Mouse (Mus musculus): ENCODE data around the gene Tmem179b.
"Not testable (repeated sequence)": the region's sequence is repeated elsewhere in the genome, so short reads cannot be mapped to it uniquely, and the experiment has no call there.

The Tmem179b gene

DNA sequence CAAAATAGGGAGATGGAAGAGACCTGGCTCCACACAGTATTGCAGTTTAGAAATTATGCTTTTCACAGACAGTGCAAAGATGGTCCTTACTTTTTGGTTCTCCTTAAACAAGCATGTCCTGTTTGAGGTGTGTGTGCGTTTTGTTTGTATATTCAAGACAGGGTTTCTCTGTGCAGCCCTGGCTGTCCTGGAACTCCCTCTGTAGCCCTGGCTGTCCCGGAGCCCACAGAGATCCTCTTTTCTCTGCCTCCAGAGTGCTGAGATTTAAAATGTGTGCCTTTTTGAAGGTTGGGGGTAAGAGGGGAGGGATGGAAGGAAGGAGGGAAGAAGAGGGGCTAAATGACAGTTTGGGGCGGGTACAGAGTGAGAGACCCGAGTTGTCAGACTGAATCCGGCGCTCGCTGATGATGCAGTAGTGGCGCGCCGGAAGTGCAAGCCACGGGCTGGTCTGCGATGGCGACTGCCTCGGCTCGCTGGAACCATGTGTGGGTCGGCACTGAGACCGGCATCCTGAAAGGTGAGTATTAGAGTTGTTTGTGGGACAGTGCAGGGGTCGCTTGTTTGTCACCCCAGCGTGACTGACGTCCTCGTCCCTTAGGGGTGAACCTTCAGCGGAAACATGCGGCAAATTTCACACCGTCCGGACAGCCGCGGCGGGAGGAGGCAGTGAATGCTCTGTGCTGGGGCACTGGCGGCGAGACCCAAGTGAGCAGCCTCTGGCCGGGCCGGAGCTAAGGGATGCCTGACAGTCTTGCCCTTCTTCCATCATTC is 38.7 kb downstream of the Tmem179b start, which contains the start of gene Wdr74:
Gene Wdr74, plus strand, starts transcription at position 439 of the 771 bp plus-strand sequence.
- peak; percentile 88 to 96 for DNase-seq (ENCODE audit: low spot score in 2 of 2)

DNA sequence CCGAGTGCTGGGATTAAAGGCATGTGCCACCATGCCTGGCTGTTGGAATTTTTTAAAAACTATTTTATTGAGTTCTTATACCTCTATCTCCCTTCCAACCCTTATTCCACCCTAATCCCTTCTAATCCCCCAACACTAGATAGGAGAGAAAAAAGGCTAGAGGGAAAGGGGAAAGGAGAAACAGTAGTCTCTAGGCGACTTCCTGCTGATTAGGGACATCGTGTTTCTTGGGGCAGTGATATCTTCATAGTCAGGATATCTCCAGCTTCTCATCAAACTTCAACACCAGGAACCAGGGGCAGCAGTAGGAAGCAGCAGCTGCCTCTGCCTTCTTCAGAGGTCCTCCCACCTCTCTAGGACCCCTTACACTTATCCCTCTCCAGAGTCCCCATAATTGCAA is 39.9 kb downstream of the Tmem179b start:
- no peak for DNase-seq (ENCODE audit: low spot score in 2 of 2)

DNA sequence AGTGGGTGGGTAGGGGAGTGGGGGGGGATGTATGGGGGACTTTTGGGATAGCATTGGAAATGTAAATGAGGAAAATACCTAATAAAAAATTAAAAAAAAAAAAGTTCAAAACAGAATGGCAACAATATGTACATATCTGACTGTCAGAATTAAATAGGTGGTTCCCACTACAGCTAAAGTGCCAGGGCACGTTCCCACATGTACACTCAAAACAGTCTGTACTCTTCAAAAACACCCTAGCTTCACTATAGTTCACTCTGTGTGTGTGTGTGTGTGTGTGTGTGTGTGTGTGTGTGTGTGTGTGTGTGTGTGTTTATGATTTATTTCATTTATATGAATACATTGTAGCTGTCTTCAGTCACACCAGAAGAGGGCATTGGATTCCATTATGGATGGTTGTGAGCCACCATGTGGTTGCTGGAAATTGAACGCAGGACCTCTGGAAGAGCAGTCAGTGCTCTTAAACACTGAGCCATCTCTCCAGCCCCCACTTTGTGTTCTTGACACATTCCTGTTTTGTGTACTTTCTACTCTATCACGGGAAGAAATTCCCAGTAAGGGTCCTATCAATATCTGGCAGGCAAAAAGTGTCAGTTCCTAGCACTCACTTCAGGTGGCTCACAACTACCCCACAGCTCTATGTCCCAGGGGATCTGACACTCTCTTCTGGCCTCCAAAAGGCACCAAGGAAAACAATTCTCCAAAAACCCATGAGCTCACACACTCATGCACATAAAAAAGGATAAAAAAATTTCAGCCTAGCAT is 45.8 kb downstream of the Tmem179b start:
- DNase-seq (ENCODE audit: low spot score in 2 of 2): not testable (repeated sequence)

DNA sequence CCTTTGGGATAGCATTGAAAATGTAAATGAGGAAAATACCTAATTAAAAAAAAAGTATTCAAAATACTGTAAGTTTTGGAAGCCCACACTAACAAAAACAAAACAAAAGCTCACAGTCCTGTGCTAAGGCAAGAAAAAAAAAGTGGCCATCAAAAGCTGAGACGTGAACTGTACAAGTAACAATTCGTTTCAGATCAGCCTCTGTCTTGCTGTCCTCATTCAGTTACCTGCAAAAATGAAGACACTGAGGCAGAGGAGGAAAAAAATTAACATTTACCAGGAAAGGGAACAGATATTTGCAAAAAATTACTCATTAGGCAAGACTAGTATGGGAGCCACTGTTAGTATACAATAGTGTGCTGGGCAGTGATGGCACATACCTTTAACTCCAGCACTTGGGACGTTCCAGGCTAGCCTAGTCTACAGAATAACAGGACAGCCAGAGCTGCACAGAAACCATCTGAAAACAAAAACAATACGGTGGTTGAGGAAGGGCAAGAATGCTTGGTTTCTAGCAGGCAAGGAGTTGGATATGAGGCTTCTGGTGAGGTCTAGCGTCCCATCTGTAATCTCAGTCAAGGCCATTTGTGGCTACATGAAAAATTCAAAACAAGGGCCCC is 46.7 kb downstream of the Tmem179b start:
- DNase-seq (ENCODE audit: low spot score in 2 of 2): no peak

DNA sequence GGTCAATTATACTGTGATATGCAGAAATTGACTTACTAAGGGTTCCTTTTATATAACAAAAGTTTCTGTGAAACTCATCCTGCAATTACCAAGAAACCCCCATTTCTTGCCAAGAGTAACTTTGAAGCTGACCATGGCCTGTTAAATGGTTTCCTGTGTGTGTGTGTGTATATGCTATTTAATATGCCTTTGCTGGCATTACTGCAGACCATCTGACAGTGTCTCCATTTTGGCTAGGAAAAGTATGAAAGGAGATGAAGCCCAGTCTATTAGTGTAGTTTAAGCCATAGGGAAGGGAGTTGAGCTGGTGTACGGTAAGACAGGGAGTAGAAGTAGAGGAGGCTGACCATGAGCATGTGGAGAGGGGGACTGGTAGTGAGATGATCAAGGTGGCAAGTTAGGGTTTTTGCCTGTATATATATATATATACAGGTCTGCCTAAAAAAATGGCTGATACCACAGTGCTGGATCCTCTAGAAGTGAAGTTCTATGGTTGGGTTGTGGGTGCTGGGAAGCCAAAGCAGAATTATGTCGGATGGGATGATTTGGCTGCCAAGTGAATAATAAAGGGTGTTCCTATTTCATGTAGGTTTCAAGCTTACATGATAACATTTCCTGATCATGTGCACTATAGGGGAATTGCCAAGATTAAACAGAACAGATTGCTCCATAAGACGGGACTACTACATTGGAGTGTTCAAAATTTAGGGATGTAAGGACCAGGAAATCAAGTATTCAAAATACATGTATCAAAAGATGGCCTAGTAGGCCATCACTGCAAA is 47.5 kb downstream of the Tmem179b start:
- DNase-seq (ENCODE audit: low spot score in 2 of 2): no peak

DNA sequence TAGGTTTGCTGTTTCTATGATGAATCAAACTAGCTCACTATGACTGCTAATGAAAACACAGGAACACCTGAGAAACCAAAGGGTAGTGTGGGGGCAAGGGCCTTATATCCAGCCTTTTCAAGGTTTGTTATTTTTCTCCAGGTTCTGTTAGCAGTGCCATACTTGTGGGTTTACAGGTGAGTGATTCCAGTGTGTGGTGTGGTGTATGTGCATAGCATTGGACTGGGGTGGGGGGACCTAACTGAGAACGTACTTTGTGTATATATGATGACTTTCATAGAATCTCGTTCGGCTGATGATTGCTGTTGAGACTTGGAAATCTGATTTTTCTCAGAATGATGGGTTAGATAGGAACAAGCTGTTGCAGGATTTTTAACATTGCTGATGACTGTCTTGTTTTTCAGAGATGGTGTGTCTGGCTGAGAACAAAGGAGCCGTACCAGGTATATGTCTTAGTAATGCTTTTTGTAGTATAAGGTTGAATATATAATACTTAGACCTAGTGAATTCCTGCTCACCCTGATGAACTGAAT is 49.1 kb downstream of the Tmem179b start:
- no peak for DNase-seq (ENCODE audit: low spot score in 2 of 2)

DNA sequence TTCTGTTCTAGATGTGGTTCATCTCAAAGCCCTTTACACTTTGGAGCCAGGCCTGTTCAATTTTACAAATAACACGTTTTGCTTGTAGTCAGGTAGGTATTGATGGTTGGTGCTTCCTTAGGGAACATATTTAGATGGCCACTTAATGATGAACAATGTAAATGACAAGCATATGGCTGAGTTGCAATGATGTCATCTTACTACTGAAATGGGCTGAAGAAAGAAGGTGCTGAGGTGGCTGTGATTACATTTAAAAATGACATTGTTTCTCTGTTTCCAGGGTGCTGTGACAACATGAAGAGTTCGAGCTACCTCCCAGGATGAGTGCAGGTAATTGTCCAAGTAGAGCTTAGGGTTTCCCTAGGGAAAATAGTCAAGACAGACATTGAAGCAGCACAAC is 49.9 kb downstream of the Tmem179b start:
- DNase-seq (ENCODE audit: low spot score in 2 of 2): no peak

DNA sequence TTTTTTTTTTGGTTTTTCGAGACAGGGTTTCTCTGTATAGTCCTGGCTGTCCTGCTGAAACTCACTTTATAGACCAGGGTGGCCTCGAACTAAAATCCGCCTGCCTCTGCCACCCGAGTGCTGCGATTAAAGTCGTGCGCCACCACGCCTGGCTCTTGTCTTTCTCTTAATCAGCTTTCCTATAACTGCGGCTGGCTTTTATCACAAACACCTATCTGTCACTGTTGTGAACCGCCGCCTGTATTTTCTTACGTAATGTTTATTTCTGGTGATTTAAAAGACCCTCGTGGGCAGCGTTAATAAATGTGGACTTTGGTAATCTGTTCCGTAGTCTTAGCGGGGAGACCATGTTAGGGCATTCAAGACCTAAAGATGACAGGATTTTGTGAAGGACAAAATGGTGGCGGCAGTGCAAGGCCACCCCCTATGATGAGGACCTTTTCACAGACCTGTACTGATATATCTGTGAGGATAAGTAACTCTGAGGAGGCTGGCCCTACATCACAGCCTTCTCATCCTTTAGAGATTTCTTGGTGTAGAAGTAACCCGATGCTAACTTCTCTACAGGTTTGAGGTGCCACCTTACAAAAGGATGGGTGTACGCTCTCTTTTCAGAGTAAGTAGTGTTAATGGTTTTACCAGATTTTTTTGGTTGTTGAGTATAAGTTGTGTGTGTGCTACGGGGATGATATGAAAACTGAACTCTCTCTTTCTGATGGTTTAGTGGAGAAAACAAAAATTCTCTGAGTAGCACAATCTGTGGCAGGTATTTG is 50.5 kb downstream of the Tmem179b start:
- DNase-seq (ENCODE audit: low spot score in 2 of 2): no peak

DNA sequence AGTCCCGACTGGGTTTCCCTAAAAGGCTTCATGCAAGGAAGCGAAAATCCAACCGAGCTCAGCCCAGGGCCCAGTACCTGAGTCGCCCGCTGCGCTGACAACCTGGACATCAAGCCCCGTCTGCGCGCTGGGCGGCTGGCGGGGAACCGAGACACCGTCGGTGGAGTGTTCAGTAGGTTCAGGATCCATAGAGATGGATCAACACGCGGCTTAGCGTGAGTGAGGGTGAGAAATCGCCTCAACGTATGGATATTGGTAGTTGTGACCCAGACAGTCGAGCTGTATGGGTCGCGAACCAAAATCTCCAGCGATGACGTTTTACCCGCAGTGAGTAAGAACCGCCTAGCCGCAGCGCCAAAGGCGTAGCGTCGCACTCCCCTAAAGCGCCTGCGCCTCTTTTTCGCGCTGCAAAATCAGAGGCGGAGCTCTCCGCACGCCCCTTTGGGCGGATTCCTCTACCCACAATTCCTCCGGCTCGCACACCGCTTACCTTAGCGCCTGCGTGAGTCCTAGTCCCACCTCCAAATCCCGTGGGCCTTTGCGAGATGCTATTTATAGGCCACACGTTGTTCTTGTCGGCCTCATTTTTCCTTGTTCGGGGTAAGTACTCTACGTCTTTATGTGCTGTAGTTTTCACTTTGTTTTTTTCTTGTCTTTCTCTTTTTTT is 51.2 kb downstream of the Tmem179b start, which contains the start of gene Slc3a2:
Gene Slc3a2, minus strand, starts transcription at position 463 of the 667 bp plus-strand sequence.
- DNase-seq (ENCODE audit: low spot score in 2 of 2): peak; percentile 97 to 99

DNA sequence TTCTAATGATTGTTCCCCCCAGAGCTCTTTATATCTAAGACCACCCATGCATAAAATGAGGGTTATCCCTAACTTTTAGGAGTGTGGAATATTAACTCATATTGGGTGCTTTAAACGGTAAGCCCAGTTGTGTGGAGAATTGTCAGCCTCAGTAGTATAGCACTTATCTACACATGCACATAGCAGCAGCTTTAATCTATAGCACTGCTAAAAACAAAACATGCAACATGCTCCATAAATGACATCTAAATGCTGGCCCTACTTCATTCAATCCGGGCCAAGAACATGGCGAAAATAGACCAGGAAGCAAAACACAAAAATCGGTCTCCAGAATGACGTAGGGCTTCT is 51.7 kb downstream of the Tmem179b start:
- DNase-seq (ENCODE audit: low spot score in 2 of 2): no peak

Measured in frontal cortex, postnatal 36 days (tissue).